10 mouse cellular contexts compared by ENCODE assay signal in genomic region chr16:11824833-11825232, GRCm38 (mm10).
DNase-seq lines count a peak whose midpoint lies in the region; TF ChIP-seq lines count a peak whose summit lies in the region.
"Had no signal": no experiment of that assay in that cellular context is flagged by ENCODE, and none has a peak within 500 bp of the region (broad histone marks: within the 10 kb centered on the region; RNA-seq: fewer than 3 reads in every experiment).

No protein-coding gene starts in this region.

- intact Hi-C loops in left cerebral cortex, postnatal 14 days (cut with DNase I): no loop called here

- DNase-seq in layer of hippocampus, adult 2 months (ENCODE audit: low spot score in 2 of 2): peak; percentile 38 to 49
- no peak for DNase-seq in layer of hippocampus, adult 9-10 months (ENCODE audit: low spot score)
- DNase-seq in frontal cortex, adult 2 months (ENCODE audit: extremely low spot score in 1 of 2, low spot score in 1 of 2): peak; percentile 21 to 68
- peak; percentile 43 to 69 for DNase-seq in left cerebral cortex, postnatal 14 days (ENCODE audit: low spot score in 2 of 2)
- peak; percentile 34 for DNase-seq in right cerebral cortex, postnatal 4 days
- no peak for DNase-seq in kidney, adult 18-20 months
- no peak for DNase-seq in heart, postnatal 4 days
- DNase-seq: cerebellum, adult 11-12 months; embryo, embryonic 11 days; heart, adult 18-20 months had no signal

- TF ChIP-seq CTCF in layer of hippocampus, adult 2 months (conservative IDR thresholded peaks at IDR 0.05): no peak

- H3K4me3 ChIP-seq in layer of hippocampus, adult 2 months: peak overlapping the region; percentile 27

- peak overlapping the region; percentile 75 for H3K27ac ChIP-seq in layer of hippocampus, adult 2 months

Comparison
In these comparisons a context has a peak if more than half of its experiments do, and no peak if none do; other contexts are left out.
1. DNase-seq: peak in layer of hippocampus, adult 2 months (2 of 2), frontal cortex, adult 2 months (2 of 2), left cerebral cortex, postnatal 14 days (2 of 2) and right cerebral cortex, postnatal 4 days (single experiment); none in layer of hippocampus, adult 9-10 months (single experiment), kidney, adult 18-20 months (single experiment) and heart, postnatal 4 days (single experiment).